Mouse (Mus musculus): Measurements from ENCODE around the gene Trpm3. TPM values are rescaled to one million over a fixed set of nuclear protein-coding genes. Genes with fewer than 3 reads are reported as not detected.
"Not testable (repeated sequence)": the region's sequence is repeated elsewhere in the genome, so short reads cannot be mapped to it uniquely, and the experiment has no call there.

Gene Trpm3
- polyA plus RNA-seq, 1 experiment from 2014 or later = 28.5 TPM

GRCm38 (mm10) chr19:22848783-22849576 is 710.1 kb downstream of the Trpm3 start:
- Histone ChIP-seq H3K27ac (no peak overlapping the region), H3K4me2 (no peak overlapping the region), H3K9ac (no peak overlapping the region), H3K36me3 (replicated peaks) (no peaks in the 10 kb centered on the region), H3K4me3 (no peak overlapping the region), H3K4me1 (peaks cover 8% of the 10 kb centered on the region; the same call in 1 of the 2 replicates), H3K9me3 (no peaks in the 10 kb centered on the region), H3K27me3 (replicated peaks) (0 out of 2 replicates have a peak, but pooled peaks cover 3% of the 10 kb centered on the region)
- 84% methylated on average over 7 of the region's 7 CpGs for WGBS
- ATAC-seq (replicated peaks) = no peak

- not testable (repeated sequence) for H3K9ac ChIP-seq; H3K9me3 ChIP-seq; H3K4me3 ChIP-seq; ATAC-seq (replicated peaks); H3K36me3 ChIP-seq (replicated peaks); H3K4me1 ChIP-seq; H3K4me2 ChIP-seq; H3K27me3 ChIP-seq (replicated peaks); H3K27ac ChIP-seq
- WGBS = 38% methylated on average over 5 of the region's 5 CpGs
Observed at GRCm38 (mm10) chr19:22851423-22851822, 712.6 kb downstream of the Trpm3 start.

- WGBS = 88% methylated on average over 4 of the region's 4 CpGs
- no peak overlapping the region for H3K27ac ChIP-seq
- ATAC-seq (replicated peaks) = no peak
- H3K9ac ChIP-seq = no peak overlapping the region
- H3K9me3 ChIP-seq = no peaks in the 10 kb centered on the region
- no peaks in the 10 kb centered on the region for H3K36me3 ChIP-seq (replicated peaks)
- no peak overlapping the region for H3K4me3 ChIP-seq
- H3K27me3 ChIP-seq (replicated peaks) = no peaks in the 10 kb centered on the region
- no peaks in the 10 kb centered on the region for H3K4me1 ChIP-seq
- H3K4me2 ChIP-seq = no peak overlapping the region
Observed at GRCm38 (mm10) chr19:22859644-22860043, 720.8 kb downstream of the Trpm3 start.

- Histone ChIP-seq H3K4me3 (no peak overlapping the region), H3K27me3 (replicated peaks) (no peaks in the 10 kb centered on the region), H3K27ac (no peak overlapping the region), H3K9ac (no peak overlapping the region), H3K4me2 (no peak overlapping the region), H3K36me3 (replicated peaks) (no peaks in the 10 kb centered on the region), H3K4me1 (0 out of 2 replicates have a peak, but pooled peaks cover under 1% of the 10 kb centered on the region), H3K9me3 (no peaks in the 10 kb centered on the region)
- no peak for ATAC-seq (replicated peaks)
- 87% methylated on average over 5 of the region's 5 CpGs for WGBS
Observed at GRCm38 (mm10) chr19:22867456-22867855, 728.6 kb downstream of the Trpm3 start.

- WGBS = 91% methylated on average over 2 of the region's 2 CpGs
- Histone ChIP-seq H3K4me1 (0 out of 2 replicates have a peak, but pooled peaks cover 3% of the 10 kb centered on the region), H3K9me3 (no peaks in the 10 kb centered on the region), H3K4me3 (no peak overlapping the region), H3K4me2 (no peak overlapping the region), H3K27ac (no peak overlapping the region), H3K27me3 (replicated peaks) (no peaks in the 10 kb centered on the region), H3K9ac (no peak overlapping the region), H3K36me3 (replicated peaks) (no peaks in the 10 kb centered on the region)
- no peak for ATAC-seq (replicated peaks)
Observed at GRCm38 (mm10) chr19:22869853-22870252, 731.0 kb downstream of the Trpm3 start.

- Histone ChIP-seq H3K4me3 (no peak overlapping the region), H3K4me1 (0 out of 2 replicates have a peak, but pooled peaks cover 3% of the 10 kb centered on the region), H3K36me3 (replicated peaks) (no peaks in the 10 kb centered on the region), H3K9ac (no peak overlapping the region), H3K9me3 (no peaks in the 10 kb centered on the region), H3K27me3 (replicated peaks) (no peaks in the 10 kb centered on the region), H3K27ac (no peak overlapping the region), H3K4me2 (no peak overlapping the region)
- ATAC-seq (replicated peaks) = 0 out of 2 replicates have a peak, but pooled peaks have one; percentile 45
- WGBS = 35% methylated on average over 5 of the region's 5 CpGs
Observed at GRCm38 (mm10) chr19:22872456-22872855, 733.6 kb downstream of the Trpm3 start.

- no peaks in the 10 kb centered on the region for H3K27me3 ChIP-seq (replicated peaks)
- WGBS = 77% methylated on average over 1 of the region's 1 CpGs
Observed at GRCm38 (mm10) chr19:22880199-22880598, 741.4 kb downstream of the Trpm3 start.

GRCm38 (mm10) chr19:22882670-22883111 is 743.8 kb downstream of the Trpm3 start:
- WGBS = 75% methylated on average over 3 of the region's 3 CpGs
- ATAC-seq (replicated peaks) = no peak
- Histone ChIP-seq H3K4me1 (0 out of 2 replicates have a peak, but pooled peaks cover 3% of the 10 kb centered on the region), H3K4me3 (no peak overlapping the region), H3K9me3 (no peaks in the 10 kb centered on the region), H3K9ac (no peak overlapping the region), H3K36me3 (replicated peaks) (no peaks in the 10 kb centered on the region), H3K4me2 (no peak overlapping the region), H3K27me3 (replicated peaks) (no peaks in the 10 kb centered on the region), H3K27ac (no peak overlapping the region)

More at GRCm38 (mm10) chr19:22880199-22880598, 741.4 kb downstream of the Trpm3 start:
- Histone ChIP-seq H3K9ac (no peak overlapping the region), H3K4me2 (no peak overlapping the region), H3K36me3 (replicated peaks) (no peaks in the 10 kb centered on the region), H3K27ac (no peak overlapping the region), H3K4me1 (0 out of 2 replicates have a peak, but pooled peaks cover 3% of the 10 kb centered on the region), H3K9me3 (no peaks in the 10 kb centered on the region), H3K4me3 (no peak overlapping the region)
- no peak for ATAC-seq (replicated peaks)

GRCm38 (mm10) chr19:22883154-22883553 is 744.3 kb downstream of the Trpm3 start:
- Histone ChIP-seq H3K4me2 (no peak overlapping the region), H3K9ac (no peak overlapping the region), H3K27me3 (replicated peaks) (no peaks in the 10 kb centered on the region), H3K36me3 (replicated peaks) (no peaks in the 10 kb centered on the region), H3K9me3 (no peaks in the 10 kb centered on the region), H3K4me3 (no peak overlapping the region), H3K4me1 (0 out of 2 replicates have a peak, but pooled peaks cover 3% of the 10 kb centered on the region), H3K27ac (no peak overlapping the region)
- no peak for ATAC-seq (replicated peaks)
- 91% methylated on average over 7 of the region's 7 CpGs for WGBS

GRCm38 (mm10) chr19:22883744-22884317 is 745.0 kb downstream of the Trpm3 start:
- ATAC-seq (replicated peaks) = peak; percentile 93
- Histone ChIP-seq H3K9ac (no peak overlapping the region), H3K4me1 (0 out of 2 replicates have a peak, but pooled peaks cover 3% of the 10 kb centered on the region), H3K9me3 (no peaks in the 10 kb centered on the region), H3K4me3 (peak overlapping the region; percentile 27), H3K27me3 (replicated peaks) (no peaks in the 10 kb centered on the region), H3K4me2 (peak overlapping the region; percentile 54), H3K36me3 (replicated peaks) (no peaks in the 10 kb centered on the region), H3K27ac (no peak overlapping the region)
- WGBS = 22% methylated on average over 18 of the region's 18 CpGs

- peak; percentile 90 for ATAC-seq (replicated peaks)
- no peaks in the 10 kb centered on the region for H3K36me3 ChIP-seq (replicated peaks)
- H3K4me2 ChIP-seq = peak overlapping the region; percentile 54
- H3K27me3 ChIP-seq (replicated peaks) = no peaks in the 10 kb centered on the region
- H3K27ac ChIP-seq = no peak overlapping the region
- no peaks in the 10 kb centered on the region for H3K9me3 ChIP-seq
- no peak overlapping the region for H3K4me3 ChIP-seq
- 0 out of 2 replicates have a peak, but pooled peaks cover 3% of the 10 kb centered on the region for H3K4me1 ChIP-seq
- H3K9ac ChIP-seq = no peak overlapping the region
- WGBS = 51% methylated on average over 11 of the region's 11 CpGs
Observed at GRCm38 (mm10) chr19:22884357-22884756, 745.5 kb downstream of the Trpm3 start.

- Histone ChIP-seq H3K9ac (no peak overlapping the region), H3K36me3 (replicated peaks) (no peaks in the 10 kb centered on the region), H3K27me3 (replicated peaks) (no peaks in the 10 kb centered on the region), H3K4me3 (no peak overlapping the region), H3K4me1 (0 out of 2 replicates have a peak, but pooled peaks cover 3% of the 10 kb centered on the region), H3K27ac (no peak overlapping the region), H3K9me3 (no peaks in the 10 kb centered on the region), H3K4me2 (no peak overlapping the region)
- WGBS = 91% methylated on average over 5 of the region's 5 CpGs
- no peak for ATAC-seq (replicated peaks)
Observed at GRCm38 (mm10) chr19:22885051-22885450, 746.2 kb downstream of the Trpm3 start.
